In genomic region chr17:34316697-34317096, GRCm38 (mm10) we compare ENCODE assay signal across 37 mouse cellular contexts. TPM values are rescaled to one million over a fixed set of nuclear protein-coding genes. Genes with fewer than 3 reads are reported as not detected.
"Had no signal": no experiment of that assay in that cellular context is flagged by ENCODE, and none has a peak within 500 bp of the region (broad histone marks: within the 10 kb centered on the region; RNA-seq: fewer than 3 reads in every experiment).

No protein-coding gene starts in this region.

- H3K4me3 ChIP-seq: embryonic facial prominence, embryonic 10.5 days; embryonic facial prominence, embryonic 12.5 days; embryonic facial prominence, embryonic 13.5 days; embryonic facial prominence, embryonic 15.5 days; erythroblast, embryonic 14.5 days; forebrain, embryonic 10.5 days; forebrain, embryonic 12.5 days; forebrain, embryonic 13.5 days; forebrain, embryonic 15.5 days; gastrocnemius, adult 2 months; heart, adult 2 months had no signal

- H3K4me2 ChIP-seq: embryonic facial prominence, embryonic 12.5 days; embryonic facial prominence, embryonic 13.5 days; embryonic facial prominence, embryonic 15.5 days; forebrain, embryonic 12.5 days; forebrain, embryonic 13.5 days; forebrain, embryonic 15.5 days had no signal

- DNase-seq: cerebellum, adult 8-10 months; cerebellum, adult 9-10 months; cerebellum, adult 9-11 months; cerebellum, postnatal 10 days; cerebellum, postnatal 14 days; cerebellum, postnatal 25 days; cerebellum, postnatal 36 days; embryo, embryonic 11 days; forebrain, postnatal 0 days; gastrocnemius, adult 2 months; gastrocnemius, postnatal 10 days; gastrocnemius, postnatal 14 days; gastrocnemius, postnatal 25 days; gastrocnemius, postnatal 36 days; heart, adult 18-20 months; heart, adult 2 months had no signal

- H3K9me3 ChIP-seq: embryonic facial prominence, embryonic 10.5 days; embryonic facial prominence, embryonic 12.5 days; embryonic facial prominence, embryonic 13.5 days; embryonic facial prominence, embryonic 15.5 days; forebrain, embryonic 10.5 days; forebrain, embryonic 12.5 days; forebrain, embryonic 13.5 days; forebrain, embryonic 15.5 days had no signal

- H3K27ac ChIP-seq: embryonic facial prominence, embryonic 10.5 days; embryonic facial prominence, embryonic 12.5 days; embryonic facial prominence, embryonic 13.5 days; embryonic facial prominence, embryonic 15.5 days; forebrain, embryonic 10.5 days; forebrain, embryonic 12.5 days; forebrain, embryonic 13.5 days; forebrain, embryonic 15.5 days; gastrocnemius, adult 2 months; heart, adult 2 months had no signal

- H3K9ac ChIP-seq: embryonic facial prominence, embryonic 12.5 days; embryonic facial prominence, embryonic 13.5 days; embryonic facial prominence, embryonic 15.5 days; forebrain, embryonic 12.5 days; forebrain, embryonic 13.5 days; forebrain, embryonic 15.5 days; forebrain, postnatal 0 days had no signal

- H3K4me1 ChIP-seq: embryonic facial prominence, embryonic 12.5 days; embryonic facial prominence, embryonic 13.5 days; embryonic facial prominence, embryonic 15.5 days; forebrain, embryonic 10.5 days; forebrain, embryonic 12.5 days; forebrain, embryonic 13.5 days; forebrain, embryonic 15.5 days had no signal

- ATAC-seq: forebrain, embryonic 13.5 days; forebrain, embryonic 14.5 days; forebrain, embryonic 15.5 days; forebrain, embryonic 16.5 days; forebrain, postnatal 0 days had no signal

- H3K36me3 ChIP-seq: embryonic facial prominence, embryonic 10.5 days; embryonic facial prominence, embryonic 12.5 days; embryonic facial prominence, embryonic 13.5 days; embryonic facial prominence, embryonic 15.5 days; forebrain, embryonic 10.5 days; forebrain, embryonic 12.5 days; forebrain, embryonic 15.5 days had no signal

- H3K27me3 ChIP-seq: embryonic facial prominence, embryonic 12.5 days; forebrain, embryonic 13.5 days; forebrain, embryonic 15.5 days had no signal

RNA-seq across cellular contexts. Expression of gene H2-Eb2, which starts 8.8 kb away (rescaled TPM):
- total RNA-seq: common myeloid progenitor, adult 5-6 weeks; forebrain, postnatal 0 days; gastrocnemius, adult 18-20 months; gastrocnemius, adult 2 months; gastrocnemius, adult 8-10 months; gastrocnemius, postnatal 10 days; gastrocnemius, postnatal 14 days; gastrocnemius, postnatal 25 days; gastrocnemius, postnatal 36 days; gastrocnemius, postnatal 4 days; granulocyte monocyte progenitor cell, adult 5-6 weeks; heart, adult 2 months had no signal
- polyA plus RNA-seq: cortical plate, adult 2 months; embryonic facial prominence, embryonic 10.5 days; embryonic facial prominence, embryonic 11.5 days; embryonic facial prominence, embryonic 12.5 days; embryonic facial prominence, embryonic 13.5 days; embryonic facial prominence, embryonic 14.5 days; embryonic facial prominence, embryonic 15.5 days; erythroblast, embryonic 14.5 days; forebrain, embryonic 10.5 days; forebrain, embryonic 11.5 days; forebrain, embryonic 12.5 days; forebrain, embryonic 13.5 days; forebrain, embryonic 14.5 days; forebrain, embryonic 16.5 days; frontal cortex, adult 2 months had no signal

RNA-seq across cellular contexts. Expression of gene H2-Eb1, which starts 11.0 kb away (rescaled TPM):
- polyA plus RNA-seq: erythroblast, embryonic 14.5 days had no signal

RNA-seq across cellular contexts. Expression of gene H2-Aa, which starts 29.1 kb away (rescaled TPM):
- polyA plus RNA-seq: embryonic facial prominence, embryonic 10.5 days; embryonic facial prominence, embryonic 11.5 days; erythroblast, embryonic 14.5 days; forebrain, embryonic 11.5 days; forebrain, embryonic 12.5 days; forebrain, embryonic 15.5 days; forebrain, embryonic 16.5 days had no signal

RNA-seq across cellular contexts. Expression of gene Btnl2, which starts 37.9 kb away (rescaled TPM):
- total RNA-seq: common myeloid progenitor, adult 5-6 weeks; forebrain, postnatal 0 days; granulocyte monocyte progenitor cell, adult 5-6 weeks had no signal
- polyA plus RNA-seq: cortical plate, adult 2 months; embryonic facial prominence, embryonic 10.5 days; embryonic facial prominence, embryonic 12.5 days; embryonic facial prominence, embryonic 14.5 days; erythroblast, embryonic 14.5 days; forebrain, embryonic 10.5 days; forebrain, embryonic 11.5 days; forebrain, embryonic 12.5 days; forebrain, embryonic 13.5 days; forebrain, embryonic 14.5 days; forebrain, embryonic 16.5 days; forebrain, postnatal 0 days; frontal cortex, adult 2 months had no signal
